Comparison of ENCODE assay signal across 8 mouse cellular contexts in genomic region chr3:37349166-37349548, GRCm38 (mm10). TPM values are rescaled to one million over a fixed set of nuclear protein-coding genes. Genes with fewer than 3 reads are reported as not detected.
A peak's percentile ranks its signal among the peaks of the same experiment; 100 is the strongest.
DNase-seq lines count a peak whose midpoint lies in the region; ATAC-seq and TF ChIP-seq lines count a peak whose summit lies in the region.

No protein-coding gene starts in this region.

- H3K4me2 ChIP-seq in heart, embryonic 15.5 days: peak overlapping the region; percentile 99
- peak overlapping the region; percentile 89 for H3K4me2 ChIP-seq in liver, postnatal 0 days (ENCODE audit: low read depth, low read length)

- 16% methylated on average over 8 of the region's 8 CpGs for WGBS in heart, embryonic 15.5 days
- 18% methylated on average over 8 of the region's 8 CpGs for WGBS in liver, postnatal 0 days (ENCODE audit: insufficient replicate concordance)

- ATAC-seq in heart, embryonic 15.5 days (replicated peaks; ENCODE audit: insufficient number of reproducible peaks, insufficient read depth, low FRiP score, low read depth): no peak
- ATAC-seq in liver, postnatal 0 days: no peak

- no peak for TF ChIP-seq CTCF in liver, postnatal 0 days (IDR thresholded peaks at IDR 0.05; ENCODE audit: low read depth)

- H3K4me1 ChIP-seq in heart, embryonic 15.5 days (replicated peaks): peaks cover 16% of the 10 kb centered on the region
- peaks cover 7% of the 10 kb centered on the region; the same call in 1 of the 2 replicates for H3K4me1 ChIP-seq in liver, postnatal 0 days (ENCODE audit: insufficient read depth)

- H3K4me3 ChIP-seq in heart, embryonic 15.5 days: peak overlapping the region; percentile 75
- H3K4me3 ChIP-seq in liver, postnatal 0 days (ENCODE audit: low read depth, low read length): peak overlapping the region; percentile 59

- no peak for TF ChIP-seq EP300 in liver, postnatal 0 days (IDR thresholded peaks at IDR 0.05; ENCODE audit: low read depth)

- H3K27me3 ChIP-seq in heart, embryonic 15.5 days: peaks cover 25% of the 10 kb centered on the region
- peaks cover 36% of the 10 kb centered on the region for H3K27me3 ChIP-seq in liver, postnatal 0 days (ENCODE audit: insufficient read depth, low read length)

- H3K36me3 ChIP-seq in heart, embryonic 15.5 days: no peaks in the 10 kb centered on the region
- no peaks in the 10 kb centered on the region for H3K36me3 ChIP-seq in liver, postnatal 0 days (replicated peaks; ENCODE audit: insufficient read depth, low read length)

- H3K27ac ChIP-seq in heart, embryonic 15.5 days: no peak overlapping the region
- H3K27ac ChIP-seq in liver, postnatal 0 days (ENCODE audit: low read depth): no peak overlapping the region

- H3K9ac ChIP-seq in heart, embryonic 15.5 days: no peak overlapping the region
- H3K9ac ChIP-seq in liver, postnatal 0 days (replicated peaks): peak overlapping the region; percentile 57; the same call in 1 of the 2 replicates

- DNase-seq in embryo, embryonic 9.5 days (ENCODE audit: extremely low spot score): peak; percentile 4
- no peak for DNase-seq in embryo, embryonic 11 days
- DNase-seq in R1 (ENCODE audit: low read depth, low spot score): peak; percentile 38
- DNase-seq in liver, postnatal 0 days: no peak
- no peak for DNase-seq in urinary bladder, postnatal 25 days (ENCODE audit: low spot score)
- no peak for DNase-seq in urinary bladder, postnatal 10 days (ENCODE audit: low spot score)
- DNase-seq in thymus, postnatal 10 days (ENCODE audit: low spot score in 2 of 2): no peak

- H3K9me3 ChIP-seq in heart, embryonic 15.5 days (replicated peaks): no peaks in the 10 kb centered on the region
- no peaks in the 10 kb centered on the region for H3K9me3 ChIP-seq in liver, postnatal 0 days (ENCODE audit: low read length)

RNA-seq across cellular contexts. Expression of gene Fgf2, which starts 1.0 kb away (rescaled TPM):
- 1.4 and 2.1 TPM in 2 replicates for polyA plus RNA-seq in heart, embryonic 15.5 days (2015; fragmentation: Nextera tagmentation; extraction: Ambion mirVana)
- 0.26 and 0.29 TPM in 2 replicates for polyA plus RNA-seq in liver, postnatal 0 days (2015; fragmentation: Nextera tagmentation; extraction: Ambion mirVana)

RNA-seq across cellular contexts. Expression of gene Cetn4, which starts 36.6 kb away (rescaled TPM):
- 1.1 and 1.9 TPM in 2 replicates for polyA plus RNA-seq in heart, embryonic 15.5 days (2015; fragmentation: Nextera tagmentation; extraction: Ambion mirVana)
- polyA plus RNA-seq in liver, postnatal 0 days (2015; fragmentation: Nextera tagmentation; extraction: Ambion mirVana): 1.3 TPM in 2 replicates

RNA-seq across cellular contexts. Expression of gene Bbs12, which starts 36.8 kb away (rescaled TPM):
- polyA plus RNA-seq in heart, embryonic 15.5 days (2015; fragmentation: Nextera tagmentation; extraction: Ambion mirVana): 4.5 and 4.7 TPM in 2 replicates
- 1.4 and 1.5 TPM in 2 replicates for polyA plus RNA-seq in liver, postnatal 0 days (2015; fragmentation: Nextera tagmentation; extraction: Ambion mirVana)

Comparison
In these comparisons a context has a peak if more than half of its experiments do, and no peak if none do; other contexts are left out.
1. DNase-seq: peak in embryo, embryonic 9.5 days (single experiment) and R1 (single experiment); none in embryo, embryonic 11 days (single experiment), liver, postnatal 0 days (single experiment), urinary bladder, postnatal 25 days (single experiment), urinary bladder, postnatal 10 days (single experiment) and thymus, postnatal 10 days (0 of 2).